Mouse (Mus musculus): ENCODE measurements around the gene Sun5. TPM values are rescaled to one million over a fixed set of nuclear protein-coding genes. Genes with fewer than 3 reads are reported as not detected.
"Not testable (repeated sequence)": the region's sequence is repeated elsewhere in the genome, so short reads cannot be mapped to it uniquely, and the experiment has no call there.

The Sun5 gene
- total RNA-seq (2021): not detected
- long read RNA-seq, experiment 1: 0 reads
- long read RNA-seq, experiment 2: 0 reads

- no peak for DNase-seq
- intact Hi-C loops (cut with DNase I): no loop called here
Observed at GRCm38 (mm10) chr2:153870984-153871383, at the start of gene Sun5. Gene Sun5, minus strand, starts transcription at chr2:153871084.

- intact Hi-C loops (cut with DNase I): no loop called here
- no peak for DNase-seq
Observed at GRCm38 (mm10) chr2:153917930-153918329, 47.0 kb upstream of the Sun5 start, which contains the start of gene Bpifb3. Gene Bpifb3, plus strand, starts transcription at chr2:153918230.

GRCm38 (mm10) chr2:153914151-153914550 lies 43.3 kb upstream of the Sun5 start:
- peak; percentile 6 to 16 for DNase-seq
- intact Hi-C loops (cut with DNase I): no loop called here

GRCm38 (mm10) chr2:153906626-153907025 lies 35.7 kb upstream of the Sun5 start:
- intact Hi-C loops (cut with DNase I): no loop called here
- no peak for DNase-seq

GRCm38 (mm10) chr2:153902726-153903125 lies 31.8 kb upstream of the Sun5 start:
- intact Hi-C loops (cut with DNase I): no loop called here

GRCm38 (mm10) chr2:153900088-153900487 lies 29.2 kb upstream of the Sun5 start, which contains the start of gene Bpifb6:
Gene Bpifb6, plus strand, starts transcription at chr2:153900388.
- no peak for DNase-seq
- intact Hi-C loops (cut with DNase I): no loop called here

More at GRCm38 (mm10) chr2:153902726-153903125, 31.8 kb upstream of the Sun5 start:
- no peak for DNase-seq

GRCm38 (mm10) chr2:153899111-153899510 lies 28.2 kb upstream of the Sun5 start:
- intact Hi-C loops (cut with DNase I): no loop called here
- no peak for DNase-seq

- no peak for DNase-seq
- intact Hi-C loops (cut with DNase I): no loop called here
Observed at GRCm38 (mm10) chr2:153874745-153875144, 3.9 kb upstream of the Sun5 start, which contains the start of gene Bpifb2. Gene Bpifb2, plus strand, starts transcription at chr2:153875045.

GRCm38 (mm10) chr2:153861960-153862359 lies 8.9 kb downstream of the Sun5 start:
- no peak for DNase-seq

GRCm38 (mm10) chr2:153860715-153861114 lies 10.2 kb downstream of the Sun5 start:
- intact Hi-C loops (cut with DNase I): no loop called here
- DNase-seq: no peak

More at GRCm38 (mm10) chr2:153861960-153862359, 8.9 kb downstream of the Sun5 start:
- intact Hi-C loops (cut with DNase I): no loop called here

GRCm38 (mm10) chr2:153860315-153860714 lies 10.6 kb downstream of the Sun5 start:
- intact Hi-C loops (cut with DNase I): no loop called here
- DNase-seq: no peak

- intact Hi-C loops (cut with DNase I): no loop called here
- DNase-seq: no peak
Observed at GRCm38 (mm10) chr2:153859581-153859980, 11.3 kb downstream of the Sun5 start.

- intact Hi-C loops (cut with DNase I): loop anchor here (5.0 kb wide), 1 partner anchor 46 kb away; no protein-coding TSS in a partner anchor
- DNase-seq: no peak
Observed at GRCm38 (mm10) chr2:153853544-153853943, 17.3 kb downstream of the Sun5 start.

- DNase-seq: peak; percentile 27 to 42
- intact Hi-C loops (cut with DNase I): loop anchor here (2.0 to 5.0 kb wide), 2 partner anchors 44 to 140 kb away; no protein-coding TSS in a partner anchor
Observed at GRCm38 (mm10) chr2:153851030-153851360, 19.9 kb downstream of the Sun5 start.

- no peak for DNase-seq
- intact Hi-C loops (cut with DNase I): loop anchor here (2.0 to 5.0 kb wide), 2 partner anchors 43 to 140 kb away; no protein-coding TSS in a partner anchor
Observed at GRCm38 (mm10) chr2:153850351-153851029, 20.4 kb downstream of the Sun5 start.

GRCm38 (mm10) chr2:153848389-153848788 lies 22.5 kb downstream of the Sun5 start:
- intact Hi-C loops (cut with DNase I): loop anchor here (5.0 kb wide), 1 partner anchor 181 kb away; no protein-coding TSS in a partner anchor
- no peak for DNase-seq

GRCm38 (mm10) chr2:153842854-153843253 lies 28.0 kb downstream of the Sun5 start:
- intact Hi-C loops (cut with DNase I): no loop called here
- DNase-seq: no peak

- intact Hi-C loops (cut with DNase I): no loop called here
- no peak for DNase-seq
Observed at GRCm38 (mm10) chr2:153833291-153833690, 37.6 kb downstream of the Sun5 start.

- intact Hi-C loops (cut with DNase I): no loop called here
- no peak for DNase-seq
Observed at GRCm38 (mm10) chr2:153828704-153829103, 42.2 kb downstream of the Sun5 start.

GRCm38 (mm10) chr2:153827171-153827830 lies 43.6 kb downstream of the Sun5 start:
- DNase-seq: no peak

GRCm38 (mm10) chr2:153825900-153826299 lies 45.0 kb downstream of the Sun5 start:
- intact Hi-C loops (cut with DNase I); DNase-seq: not testable (repeated sequence)

More at GRCm38 (mm10) chr2:153827171-153827830, 43.6 kb downstream of the Sun5 start:
- intact Hi-C loops (cut with DNase I): no loop called here

Measured in gastrocnemius, postnatal 36 days (tissue).